Mouse (Mus musculus) CH12F3 (cell line): ENCODE measurements at regions not wholly inside any gene's neighbourhood (a gene's known extent, or its start where the extent isn't known, plus 50 kb on each side); places are given as distances from the start of the nearest gene placed in this dataset.

Source experiments
- in situ Hi-C: fragments of 300-500 bp; cut with MboI; formaldehyde crosslinking; loops from 2 replicates; pipeline ENCODE4 v1.14.3; 2020; ENCODE audit warnings: low sequenced_read_pairs

- in situ Hi-C loops = no loop called here
These were observed 290.9 kb upstream of the Zeb2 start for GRCm38 (mm10) chr2:45408136-45408535.

GRCm38 (mm10) chr2:45389902-45390492, 272.8 kb upstream of the Zeb2 start:
- in situ Hi-C loops = no loop called here

GRCm38 (mm10) chr2:45371268-45371667, 254.1 kb upstream of the Zeb2 start:
- in situ Hi-C loops = no loop called here

DNA sequence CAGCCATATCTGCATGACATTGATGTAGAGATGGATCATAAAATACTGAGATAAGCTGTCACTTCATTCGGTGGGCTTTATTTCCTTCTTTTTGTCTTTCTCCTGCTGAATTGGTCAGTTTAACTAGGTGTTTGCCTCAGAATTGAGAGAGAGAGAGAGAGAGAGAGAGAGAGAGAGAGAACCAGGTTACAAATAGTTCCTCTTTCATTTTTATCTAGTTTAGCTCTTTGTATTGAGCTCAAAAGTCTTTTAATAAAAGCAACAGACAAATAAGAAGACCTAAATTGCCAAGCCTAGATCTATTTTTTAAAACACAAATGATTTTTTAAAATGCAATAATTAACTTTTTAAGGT, 253.4 kb upstream of the Zeb2 start:
- in situ Hi-C loops = no loop called here

GRCm38 (mm10) chr2:45369914-45370614, 252.9 kb upstream of the Zeb2 start:
- in situ Hi-C loops = no loop called here

DNA sequence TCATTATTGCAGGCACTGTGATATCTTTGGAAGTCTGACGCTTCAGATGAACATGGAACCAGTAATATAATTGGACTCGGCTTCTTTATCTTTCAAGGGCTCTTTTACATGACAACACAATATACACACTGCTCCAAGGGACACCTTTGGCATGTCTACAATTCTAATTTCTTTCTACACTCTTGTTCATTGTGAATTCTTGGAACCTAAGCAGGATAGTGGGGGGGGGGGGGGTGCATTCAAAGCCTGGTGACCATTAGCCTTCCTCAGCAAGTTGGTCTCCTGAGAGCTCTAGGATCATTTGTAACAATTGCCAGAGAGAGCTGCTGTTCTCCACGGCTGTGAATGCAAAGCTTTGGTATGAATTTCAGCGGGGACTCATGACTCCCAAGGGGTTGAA, 252.2 kb upstream of the Zeb2 start:
- in situ Hi-C loops = no loop called here

DNA sequence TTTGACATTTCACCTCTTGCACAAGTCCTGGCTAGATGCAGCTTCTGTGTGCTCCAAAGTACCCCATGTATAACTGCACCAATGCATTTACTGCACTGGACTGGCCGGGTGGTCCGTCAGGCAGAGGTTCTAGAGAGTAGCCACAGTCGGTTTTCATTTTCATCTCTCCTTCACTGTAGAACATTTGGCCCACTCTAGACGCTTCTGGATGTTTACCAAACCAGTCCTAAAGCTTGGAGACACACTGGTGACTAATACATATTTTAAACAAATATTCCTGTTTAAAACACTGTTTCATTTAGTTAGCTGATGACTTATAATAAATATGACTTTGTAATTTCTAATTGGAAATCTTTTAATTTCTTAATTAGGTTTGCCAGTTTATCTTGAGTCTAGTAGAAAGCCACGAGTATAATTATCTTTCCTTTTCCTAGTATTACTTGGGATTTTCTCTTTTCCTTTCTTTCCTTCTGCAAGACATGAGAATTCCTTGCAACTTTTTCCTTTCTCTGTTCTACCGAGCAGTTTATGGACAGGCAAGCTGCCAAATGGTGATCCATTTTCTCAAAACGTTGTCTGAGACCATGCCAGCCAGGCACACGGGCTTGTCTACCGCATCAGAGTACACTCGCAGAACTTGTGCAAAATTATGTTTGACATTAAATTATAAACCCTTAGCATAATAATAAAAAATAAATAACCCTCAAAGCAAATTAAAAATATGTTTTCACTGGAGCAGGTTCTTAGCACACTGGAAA, 250.4 kb upstream of the Zeb2 start:
- in situ Hi-C loops = no loop called here

- in situ Hi-C loops = no loop called here
These were observed 240.1 kb upstream of the Zeb2 start for GRCm38 (mm10) chr2:45357266-45357665.

GRCm38 (mm10) chr2:45356558-45357170, 239.5 kb upstream of the Zeb2 start:
- in situ Hi-C loops = no loop called here

- in situ Hi-C loops = no loop called here
These were observed 238.8 kb upstream of the Zeb2 start for GRCm38 (mm10) chr2:45356021-45356420.

- in situ Hi-C loops = no loop called here
These were observed 234.4 kb upstream of the Zeb2 start for GRCm38 (mm10) chr2:45351529-45352133.

DNA sequence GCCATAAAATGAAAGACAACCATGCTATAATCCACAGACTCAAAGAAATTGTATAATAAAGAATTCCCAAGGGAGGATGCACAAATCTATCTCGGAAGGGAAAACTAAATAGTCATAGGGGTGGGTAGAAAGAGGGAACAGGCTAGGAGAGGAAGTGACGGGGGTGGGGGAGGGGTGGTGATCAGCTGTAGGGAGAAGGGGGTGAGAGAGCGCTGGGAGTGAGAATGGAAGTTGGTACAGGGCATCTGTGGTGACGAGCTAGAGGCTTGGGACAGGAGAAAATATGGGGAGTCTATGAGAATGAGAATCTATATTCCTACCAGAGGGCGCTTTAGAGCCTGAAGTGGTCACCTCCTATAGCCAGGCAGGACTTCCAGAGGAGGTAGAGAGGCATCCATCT, 229.2 kb upstream of the Zeb2 start:
- in situ Hi-C loops = no loop called here

DNA sequence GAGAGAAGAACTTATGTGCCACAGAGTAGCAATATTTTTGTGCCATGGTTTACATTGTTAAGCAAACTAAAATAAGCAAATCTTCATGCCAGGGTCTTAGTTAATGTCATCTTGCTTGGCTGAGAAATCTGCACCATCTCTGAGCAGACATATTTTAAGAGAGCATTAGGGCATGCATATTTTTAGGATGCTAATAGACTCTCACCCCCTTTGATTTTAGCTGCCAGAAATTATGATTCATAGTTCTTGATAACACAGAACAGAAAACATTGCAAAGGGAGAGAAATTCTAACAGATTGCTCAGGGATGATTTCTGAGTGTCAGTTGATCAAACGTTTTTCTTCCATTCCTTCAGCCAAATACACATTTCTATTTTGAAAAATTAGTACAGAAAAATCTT, 222.7 kb upstream of the Zeb2 start:
- in situ Hi-C loops = no loop called here

- in situ Hi-C loops = no loop called here
These were observed 221.6 kb upstream of the Zeb2 start for GRCm38 (mm10) chr2:45338809-45339208.

DNA sequence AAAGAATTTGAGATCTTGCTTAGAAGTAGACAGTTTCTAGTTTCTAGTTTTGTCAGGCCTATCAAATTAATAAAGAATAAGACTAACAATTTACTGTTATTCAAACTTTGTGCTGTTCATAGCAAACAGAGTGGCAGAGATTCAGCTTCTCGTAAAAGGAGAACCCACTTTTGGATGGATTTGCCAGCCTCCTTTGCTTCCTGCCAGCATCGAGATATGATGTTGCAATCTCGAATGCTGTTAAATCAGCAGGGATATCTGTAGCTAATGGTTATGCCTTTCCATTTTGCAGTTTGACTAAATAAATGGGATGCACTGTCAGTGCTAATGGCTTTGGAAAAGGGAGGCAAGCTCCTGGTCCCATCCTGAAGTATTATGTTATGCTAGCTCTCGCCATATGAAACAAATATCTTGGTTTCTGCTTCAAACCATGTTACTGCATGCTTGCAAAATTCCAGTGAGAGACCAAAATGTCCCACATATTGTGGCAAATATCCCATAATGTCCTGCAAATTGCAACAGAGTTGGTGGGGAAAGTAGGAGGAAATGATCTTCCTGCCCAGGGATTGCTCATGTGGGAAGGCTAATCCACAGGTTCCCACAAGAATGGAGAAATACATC, 199.9 kb upstream of the Zeb2 start:
- in situ Hi-C loops = no loop called here

DNA sequence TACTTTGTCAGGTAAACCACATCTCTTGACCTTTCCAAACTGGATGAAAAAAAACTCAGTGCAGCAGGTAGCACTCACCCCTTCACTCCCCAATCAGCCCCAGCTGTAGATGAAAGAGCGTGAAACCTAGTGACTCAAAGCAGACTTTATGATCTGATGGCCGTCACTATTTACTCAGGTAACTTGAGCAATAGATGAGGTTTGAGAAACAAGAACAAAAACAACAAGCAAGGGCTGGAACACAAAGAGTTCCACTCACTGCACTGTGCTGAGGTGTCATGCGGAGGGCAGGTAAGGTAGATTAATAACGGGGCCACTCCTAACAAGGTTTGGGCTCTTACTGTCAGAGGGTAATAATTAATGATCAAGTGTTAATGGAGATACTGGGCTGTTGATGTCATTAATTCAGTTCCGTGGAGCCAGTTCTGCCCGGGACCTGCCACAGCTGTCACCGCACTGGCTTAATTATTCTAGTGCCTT, 170.4 kb upstream of the Zeb2 start:
- in situ Hi-C loops = no loop called here

DNA sequence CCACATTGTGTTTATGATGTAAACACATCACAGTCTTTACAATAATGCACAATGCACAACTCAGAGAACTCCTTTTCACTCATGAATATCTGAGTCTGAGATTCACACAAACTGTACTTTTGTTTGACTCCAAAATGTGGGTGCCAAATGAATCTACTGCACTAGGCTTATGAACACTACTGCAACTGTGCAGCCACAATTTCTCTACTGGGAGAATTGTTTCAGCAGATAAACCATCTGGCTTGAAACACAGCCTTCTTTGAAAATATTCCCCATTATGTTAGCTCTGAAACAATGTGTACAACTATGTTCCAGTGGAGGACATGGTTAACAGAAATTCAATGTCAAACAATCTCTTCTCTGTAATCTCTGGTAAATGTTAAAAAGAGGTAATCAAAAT, 166.6 kb upstream of the Zeb2 start:
- in situ Hi-C loops = no loop called here

- in situ Hi-C loops = no loop called here
These were observed 162.3 kb upstream of the Zeb2 start for GRCm38 (mm10) chr2:45279490-45279889.

GRCm38 (mm10) chr2:45277602-45278001, 160.4 kb upstream of the Zeb2 start:
- in situ Hi-C loops = no loop called here

DNA sequence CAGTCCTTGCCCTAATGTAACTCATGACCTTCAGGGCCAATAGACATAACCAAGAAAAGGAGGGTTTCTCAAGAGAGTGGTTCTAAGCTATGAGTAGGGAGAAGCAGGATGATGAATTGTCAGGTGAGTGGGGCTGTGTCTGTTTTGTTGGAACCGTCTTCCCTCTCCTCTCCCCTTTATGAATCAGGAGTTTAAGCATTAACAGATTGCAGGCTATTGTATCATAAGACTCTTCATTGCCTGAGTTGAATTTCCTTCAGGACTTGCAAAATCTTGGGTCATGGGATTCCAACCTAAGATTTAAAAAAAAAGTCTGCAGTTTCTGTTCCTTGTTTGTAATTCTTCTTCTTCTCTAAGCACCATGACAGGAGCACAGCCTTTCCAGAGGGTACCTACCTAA, 159.5 kb upstream of the Zeb2 start:
- in situ Hi-C loops = no loop called here

- in situ Hi-C loops = no loop called here
These were observed 152.8 kb upstream of the Zeb2 start for GRCm38 (mm10) chr2:45270035-45270434.
